Mouse (Mus musculus) forebrain, embryonic 15.5 days (tissue): Measurements from ENCODE around the gene Rgl3. TPM values are rescaled to one million over a fixed set of nuclear protein-coding genes. Genes with fewer than 3 reads are reported as not detected.

Source experiments
- ATAC-seq: fragments of 200-750 bp; cut with Nextera tagmentation; replicated peaks from 2 replicates; pipeline ENCODE4 v1.8.0; 2017; ENCODE audit warnings: mild to moderate bottlenecking, moderate TSS enrichment, moderate library complexity
- H3K27ac ChIP-seq: fragments of 300-500 bp; sonication (generic); replicated peaks from 2 replicates; pipeline ENCODE4 v1.5.1; 2015; ENCODE audit warnings: mild to moderate bottlenecking, inconsistent platforms
- H3K27me3 ChIP-seq: fragments of 300-500 bp; sonication (generic); 2 replicates; pipeline ENCODE4 v1.6.1; 2015; ENCODE audit warnings: inconsistent platforms
- H3K36me3 ChIP-seq: fragments of 300-500 bp; sonication (generic); 2 replicates; pipeline ENCODE4 v1.6.1; 2015; ENCODE audit warnings: mild to moderate bottlenecking, inconsistent platforms
- H3K4me1 ChIP-seq: fragments of 300-500 bp; sonication (generic); 2 replicates; pipeline ENCODE4 v1.6.1; 2015; ENCODE audit warnings: inconsistent platforms
- H3K4me2 ChIP-seq: fragments of 300-500 bp; sonication (generic); replicated peaks from 2 replicates; pipeline ENCODE4 v1.6.1; 2015; ENCODE audit warnings: mild to moderate bottlenecking, inconsistent platforms
- H3K4me3 ChIP-seq: fragments of 300-500 bp; sonication (generic); 2 replicates; pipeline ENCODE4 v1.5.1; 2015; ENCODE audit warnings: mild to moderate bottlenecking, inconsistent platforms
- H3K9ac ChIP-seq: fragments of 300-500 bp; sonication (generic); replicated peaks from 2 replicates; pipeline ENCODE4 v1.6.1; 2015; ENCODE audit warnings: mild to moderate bottlenecking, inconsistent platforms
- H3K9me3 ChIP-seq: fragments of 300-500 bp; sonication (generic); 2 replicates; pipeline ENCODE4 v1.6.1; 2016; ENCODE audit warnings: inconsistent platforms
- WGBS: fragments of 180-500 bp; shearing (Covaris S2); methylation state at CpG from one replicate; pipeline ENCODE4 v1.1.7; 2015; ENCODE audit warnings: mixed read lengths; 5-methylcytosine and 5-hydroxymethylcytosine counted together
- polyA plus RNA-seq: library from polyadenylated mRNA; unstranded; fragments of >200 nt; fragmentation: Nextera tagmentation; extraction: Ambion mirVana; gene quantifications from 2 replicates; pipeline ENCODE4 v1.2.1, GENCODE M21; 2015

The Rgl3 gene
- polyA plus RNA-seq, 1 experiment from 2014 or later: 0.87 TPM

DNA sequence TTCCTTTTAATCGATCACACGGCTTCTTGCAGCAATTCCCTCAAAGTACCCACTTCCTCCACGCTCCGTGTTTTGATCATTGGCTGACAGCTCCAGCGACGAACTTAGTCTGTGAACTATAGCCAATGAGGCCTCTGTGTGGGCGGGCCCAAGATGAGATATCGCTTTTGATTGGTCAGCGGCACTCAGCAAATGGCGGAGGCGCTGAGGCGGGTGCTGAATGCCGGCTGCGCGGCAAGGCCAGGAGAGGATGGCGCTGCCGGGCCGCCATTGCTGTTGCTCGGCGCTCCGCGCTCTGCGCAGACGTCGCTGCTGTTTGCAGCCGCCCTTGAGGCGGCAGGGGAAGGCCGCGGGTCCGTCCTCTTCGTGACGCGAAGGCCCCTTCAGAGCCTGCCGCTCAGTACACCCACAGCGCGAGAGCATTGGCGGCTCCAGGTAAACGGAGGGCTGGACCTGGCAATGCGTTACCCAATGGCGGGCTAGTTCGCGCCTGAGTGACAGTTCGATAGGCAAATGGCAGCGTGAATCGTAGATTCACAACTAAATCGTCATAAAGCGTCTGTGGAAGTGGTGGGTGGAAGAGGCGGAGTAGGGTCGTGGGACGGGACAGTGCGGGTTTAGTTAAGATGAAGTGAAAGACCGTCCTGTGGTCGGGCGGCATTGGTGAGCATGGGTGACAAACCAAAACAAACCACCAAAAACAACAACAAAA, 33.5 kb downstream of the Rgl3 start, which contains the start of gene Swsap1:
TSS of gene Swsap1 (plus strand) at position 186 of the 712 bp plus-strand sequence.
- Histone ChIP-seq H3K4me3 (peak within 1 kb of the TSS; percentile 81), H3K36me3 (0 out of 2 replicates have a peak, but pooled peaks cover 3% of the 10 kb centered on the region), H3K4me1 (peaks cover 25% of the 10 kb centered on the region), H3K4me2 (peak within 1 kb of the TSS; percentile 68), H3K9me3 (no peaks in the 10 kb centered on the region), H3K27ac (peak within 1 kb of the TSS; percentile 97), H3K9ac (peak within 1 kb of the TSS; percentile 89), H3K27me3 (peaks cover 15% of the 10 kb centered on the region)
- ATAC-seq: peak; percentile 98
- WGBS: under 1% methylated on average over 53 of the region's 54 CpGs

DNA sequence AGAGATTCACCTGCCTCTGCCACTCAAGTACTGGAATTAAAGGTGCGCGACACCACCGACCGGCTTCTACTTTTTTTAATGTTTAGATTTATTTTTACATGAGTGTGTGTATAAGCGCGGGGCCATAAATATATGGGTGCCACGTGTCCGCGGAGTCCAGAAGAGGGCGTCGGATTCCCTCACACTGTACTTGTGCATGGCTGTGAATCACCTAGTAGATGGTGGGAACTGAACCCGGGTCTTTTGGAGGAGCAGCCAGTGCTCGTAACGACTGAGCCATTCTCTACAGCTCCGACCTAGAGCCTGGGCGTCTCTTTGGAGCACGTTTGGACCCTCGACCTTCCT, 34.0 kb downstream of the Rgl3 start:
- H3K27ac ChIP-seq: peak overlapping the region; percentile 97
- peak overlapping the region; percentile 89 for H3K9ac ChIP-seq
- H3K9me3 ChIP-seq: no peaks in the 10 kb centered on the region
- H3K4me2 ChIP-seq: peak overlapping the region; percentile 68
- ATAC-seq: peak; percentile 66
- H3K4me1 ChIP-seq: peaks cover 22% of the 10 kb centered on the region
- H3K4me3 ChIP-seq: peak overlapping the region; percentile 81
- H3K27me3 ChIP-seq: peaks cover 10% of the 10 kb centered on the region; the same call in 1 of the 2 replicates
- 3% methylated on average over 18 of the region's 18 CpGs for WGBS
- H3K36me3 ChIP-seq: 0 out of 2 replicates have a peak, but pooled peaks cover 3% of the 10 kb centered on the region

DNA sequence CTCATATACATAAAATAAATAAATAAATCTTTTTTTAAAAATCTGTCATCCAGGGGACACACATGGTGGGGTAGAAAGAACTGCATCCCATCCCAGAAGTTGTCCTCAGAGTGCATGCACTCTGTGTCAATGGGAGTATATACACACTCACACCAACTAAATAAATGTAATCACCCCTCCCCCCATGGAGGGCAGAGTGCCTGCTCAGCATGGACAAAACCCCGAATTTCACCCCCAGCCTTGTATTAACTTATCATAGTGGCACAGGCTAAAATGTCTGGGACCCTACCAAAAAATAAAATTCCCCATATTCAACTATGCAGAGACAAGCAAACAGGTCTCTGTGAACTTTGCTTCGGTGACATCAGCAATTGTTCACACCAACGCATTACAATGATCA, 34.6 kb downstream of the Rgl3 start:
- H3K4me1 ChIP-seq: peaks cover 22% of the 10 kb centered on the region
- WGBS: 78% methylated on average over 3 of the region's 3 CpGs
- H3K27me3 ChIP-seq: peaks cover 4% of the 10 kb centered on the region; the same call in 1 of the 2 replicates
- 0 out of 2 replicates have a peak, but pooled peaks cover 3% of the 10 kb centered on the region for H3K36me3 ChIP-seq
- H3K9me3 ChIP-seq: no peaks in the 10 kb centered on the region
- H3K27ac ChIP-seq: 0 out of 2 replicates have a peak overlapping the region, but pooled peaks have one; percentile 97
- no peak for ATAC-seq
- no peak overlapping the region for H3K9ac ChIP-seq
- peak overlapping the region; percentile 81; the same call in 1 of the 2 replicates for H3K4me3 ChIP-seq
- H3K4me2 ChIP-seq: peak overlapping the region; percentile 68; the same call in 1 of the 2 replicates

DNA sequence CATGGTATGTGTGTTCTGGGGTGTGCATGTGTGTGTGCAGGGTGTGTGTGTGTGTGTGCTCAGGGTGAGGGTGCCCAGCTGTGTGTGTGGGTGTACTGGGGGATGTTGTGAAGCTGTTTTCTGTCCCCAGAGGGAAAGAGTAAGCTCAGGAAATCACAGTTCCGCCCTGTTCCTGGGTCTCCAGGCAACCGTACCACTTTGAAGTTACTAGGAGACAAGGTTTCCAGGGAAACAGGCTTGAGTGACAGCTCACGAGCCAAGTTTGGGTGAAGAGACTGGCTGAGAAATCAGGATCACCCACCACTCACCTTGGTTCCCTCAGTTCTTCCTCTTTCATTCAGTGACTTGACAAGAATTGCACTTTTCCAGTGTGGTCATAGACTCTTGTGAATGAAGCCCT, 35.6 kb downstream of the Rgl3 start:
- H3K9ac ChIP-seq: no peak overlapping the region
- H3K27ac ChIP-seq: peak overlapping the region; percentile 71
- 4% methylated on average over 3 of the region's 3 CpGs for WGBS
- peak overlapping the region; percentile 14; the same call in 1 of the 2 replicates for H3K4me2 ChIP-seq
- peak; percentile 2; the same call in 1 of the 2 replicates for ATAC-seq
- H3K36me3 ChIP-seq: 0 out of 2 replicates have a peak, but pooled peaks cover 2% of the 10 kb centered on the region
- H3K4me3 ChIP-seq: no peak overlapping the region
- 0 out of 2 replicates have a peak, but pooled peaks cover 3% of the 10 kb centered on the region for H3K27me3 ChIP-seq
- peaks cover 22% of the 10 kb centered on the region for H3K4me1 ChIP-seq
- no peaks in the 10 kb centered on the region for H3K9me3 ChIP-seq

DNA sequence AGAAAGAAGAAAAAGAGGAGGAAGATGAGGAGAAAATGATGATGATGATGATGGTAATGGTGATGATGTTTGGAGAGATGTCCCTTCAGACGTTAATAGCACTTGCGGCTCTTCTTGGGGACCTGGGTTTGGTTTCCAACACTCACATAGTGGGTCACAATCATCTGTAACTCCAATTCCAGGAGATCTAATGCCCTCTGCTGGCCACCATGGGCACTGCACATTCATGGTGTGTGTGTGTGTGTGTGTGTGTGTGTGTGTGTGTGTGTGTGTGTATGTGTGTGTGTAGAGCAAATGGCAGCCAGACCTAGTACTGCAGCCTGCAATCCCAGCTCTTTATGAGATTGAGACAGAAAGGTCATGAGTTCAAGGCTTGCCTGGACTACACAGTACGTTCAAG, 37.3 kb downstream of the Rgl3 start:
- Histone ChIP-seq H3K9ac (no peak overlapping the region), H3K9me3 (no peaks in the 10 kb centered on the region), H3K27ac (no peak overlapping the region), H3K4me2 (no peak overlapping the region), H3K4me3 (no peak overlapping the region), H3K27me3 (0 out of 2 replicates have a peak, but pooled peaks cover 3% of the 10 kb centered on the region), H3K36me3 (peaks cover 6% of the 10 kb centered on the region; the same call in 1 of the 2 replicates), H3K4me1 (peaks cover 22% of the 10 kb centered on the region)
- WGBS: 81% methylated on average over 3 of the region's 3 CpGs
- ATAC-seq: no peak

DNA sequence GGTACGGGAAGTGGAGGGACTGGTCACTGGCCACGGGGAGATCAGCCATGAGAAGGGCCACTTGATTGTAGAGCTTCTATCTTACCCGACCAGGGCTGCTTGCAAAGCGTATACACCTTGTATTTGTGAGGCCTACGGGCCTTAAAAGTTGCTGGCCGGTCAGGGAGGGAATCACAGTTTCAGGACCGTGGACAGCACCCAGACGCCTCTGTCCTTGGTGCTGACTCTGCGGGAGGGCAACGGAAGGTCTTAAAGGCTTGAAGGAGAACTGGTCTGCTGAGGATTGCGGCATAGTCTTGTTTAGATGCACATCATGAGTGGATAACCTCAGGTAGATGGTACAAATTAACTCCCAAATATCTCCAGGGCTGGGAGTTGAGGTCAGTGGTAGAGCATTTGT, 38.9 kb downstream of the Rgl3 start:
- ATAC-seq: no peak
- Histone ChIP-seq H3K4me1 (peaks cover 14% of the 10 kb centered on the region), H3K9ac (no peak overlapping the region), H3K27me3 (0 out of 2 replicates have a peak, but pooled peaks cover 3% of the 10 kb centered on the region), H3K27ac (no peak overlapping the region), H3K4me3 (no peak overlapping the region), H3K4me2 (no peak overlapping the region), H3K36me3 (peaks cover 10% of the 10 kb centered on the region; the same call in 1 of the 2 replicates), H3K9me3 (no peaks in the 10 kb centered on the region)
- WGBS: 22% methylated on average over 11 of the region's 11 CpGs

DNA sequence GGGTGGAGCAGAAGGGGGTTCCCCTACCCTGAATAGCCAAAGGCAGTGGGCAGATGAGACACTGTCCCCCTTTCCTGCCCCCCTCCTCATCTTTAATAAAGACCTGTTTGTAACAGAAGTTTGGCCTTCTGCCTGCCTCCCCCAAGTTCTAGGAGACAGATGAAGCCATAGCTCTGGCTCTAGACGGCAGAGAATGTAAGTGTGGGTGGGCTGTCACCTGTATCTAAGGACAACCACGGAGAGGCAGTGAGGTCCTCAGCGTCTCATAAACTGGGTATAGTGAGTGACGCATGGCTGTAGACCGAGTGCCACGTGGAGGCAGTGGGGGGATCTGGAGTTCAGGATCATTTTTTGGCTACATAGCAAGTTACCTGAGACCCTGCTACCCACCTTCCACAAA, 40.5 kb downstream of the Rgl3 start:
- Histone ChIP-seq H3K4me3 (no peak overlapping the region), H3K36me3 (peaks cover 14% of the 10 kb centered on the region), H3K9ac (no peak overlapping the region), H3K9me3 (no peaks in the 10 kb centered on the region), H3K4me1 (peaks cover 9% of the 10 kb centered on the region), H3K27ac (no peak overlapping the region), H3K27me3 (0 out of 2 replicates have a peak, but pooled peaks cover 3% of the 10 kb centered on the region), H3K4me2 (no peak overlapping the region)
- ATAC-seq: no peak
- 68% methylated on average over 6 of the region's 6 CpGs for WGBS

DNA sequence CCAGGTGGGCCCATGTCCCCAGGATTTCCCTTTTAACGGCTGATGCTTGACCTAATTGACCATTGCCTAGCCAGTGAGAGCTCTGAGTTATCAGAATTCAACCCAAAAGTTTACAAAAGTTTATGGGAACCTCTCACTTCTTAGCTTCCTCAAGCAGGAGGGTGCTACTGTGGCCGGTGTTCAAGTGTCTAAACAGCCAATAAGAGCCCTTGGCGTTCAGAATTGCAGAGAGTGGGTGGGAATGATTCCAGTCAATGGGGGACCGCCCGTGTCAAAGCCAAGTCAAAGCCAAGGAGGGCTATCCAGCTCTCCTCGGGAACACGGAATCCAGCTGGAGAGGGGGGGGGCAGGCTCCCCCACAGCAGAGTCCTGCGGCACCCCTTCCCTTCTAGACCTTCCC, 41.1 kb downstream of the Rgl3 start:
- H3K9me3 ChIP-seq: no peaks in the 10 kb centered on the region
- WGBS: 66% methylated on average over 8 of the region's 8 CpGs
- peaks cover 14% of the 10 kb centered on the region for H3K36me3 ChIP-seq
- no peak overlapping the region for H3K4me2 ChIP-seq
- H3K27ac ChIP-seq: no peak overlapping the region
- no peak overlapping the region for H3K9ac ChIP-seq
- ATAC-seq: no peak
- no peak overlapping the region for H3K4me3 ChIP-seq
- 0 out of 2 replicates have a peak, but pooled peaks cover 3% of the 10 kb centered on the region for H3K27me3 ChIP-seq
- peaks cover 2% of the 10 kb centered on the region; the same call in 1 of the 2 replicates for H3K4me1 ChIP-seq

DNA sequence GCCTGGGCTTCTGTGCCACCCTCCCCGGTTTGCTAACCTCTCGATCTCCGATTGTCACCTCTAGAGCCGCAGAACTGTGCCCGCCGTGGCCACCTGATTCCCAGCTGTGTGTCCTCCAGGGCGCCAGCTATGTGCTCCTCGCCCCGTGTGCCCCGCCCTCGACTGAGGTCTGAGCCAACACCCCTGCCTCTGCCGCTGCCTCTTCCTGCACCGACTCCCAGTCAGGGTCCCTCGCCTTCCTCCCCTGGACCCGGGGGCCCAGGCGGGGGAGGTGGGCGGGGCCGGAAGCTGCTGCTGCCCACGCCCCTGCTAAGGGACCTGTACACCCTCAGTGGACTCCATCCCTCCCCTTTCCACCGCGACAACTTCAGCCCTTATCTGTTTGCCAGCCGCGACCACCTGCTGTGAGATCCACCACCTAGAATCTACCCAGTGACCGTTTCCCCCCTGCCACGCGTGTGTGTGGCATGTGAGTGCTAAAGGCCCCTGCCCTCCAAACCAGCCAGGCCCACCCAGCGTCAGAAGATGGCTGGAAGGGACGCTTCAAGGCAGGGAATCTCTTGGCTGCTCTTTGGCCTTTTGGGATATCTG, 41.6 kb downstream of the Rgl3 start:
- ATAC-seq: no peak; the same call in 1 of the 2 replicates
- Histone ChIP-seq H3K4me3 (no peak overlapping the region), H3K27ac (no peak overlapping the region), H3K4me2 (no peak overlapping the region), H3K9ac (no peak overlapping the region), H3K4me1 (no peaks in the 10 kb centered on the region), H3K27me3 (0 out of 2 replicates have a peak, but pooled peaks cover 3% of the 10 kb centered on the region), H3K9me3 (no peaks in the 10 kb centered on the region), H3K36me3 (peaks cover 14% of the 10 kb centered on the region)
- 10% methylated on average over 28 of the region's 28 CpGs for WGBS

DNA sequence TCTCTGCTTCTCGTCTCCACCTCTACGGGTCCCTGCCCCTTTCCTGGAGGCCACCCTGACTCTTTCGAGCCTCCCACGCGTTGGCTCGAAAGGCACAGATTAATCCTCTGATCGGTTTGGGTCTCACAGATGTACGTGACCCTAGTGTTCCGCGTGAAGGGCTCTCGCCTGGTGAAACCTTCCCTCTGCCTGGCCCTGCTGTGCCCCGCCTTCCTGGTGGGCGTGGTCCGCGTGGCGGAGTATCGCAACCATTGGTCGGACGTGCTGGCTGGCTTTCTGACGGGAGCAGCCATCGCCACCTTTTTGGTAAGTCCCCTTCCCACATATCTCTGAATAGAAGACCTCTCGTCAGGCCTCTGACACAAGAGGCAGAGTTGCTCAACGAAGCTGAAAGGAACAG, 45.0 kb downstream of the Rgl3 start:
- WGBS: 30% methylated on average over 23 of the region's 23 CpGs
- peaks cover 25% of the 10 kb centered on the region for H3K36me3 ChIP-seq

DNA sequence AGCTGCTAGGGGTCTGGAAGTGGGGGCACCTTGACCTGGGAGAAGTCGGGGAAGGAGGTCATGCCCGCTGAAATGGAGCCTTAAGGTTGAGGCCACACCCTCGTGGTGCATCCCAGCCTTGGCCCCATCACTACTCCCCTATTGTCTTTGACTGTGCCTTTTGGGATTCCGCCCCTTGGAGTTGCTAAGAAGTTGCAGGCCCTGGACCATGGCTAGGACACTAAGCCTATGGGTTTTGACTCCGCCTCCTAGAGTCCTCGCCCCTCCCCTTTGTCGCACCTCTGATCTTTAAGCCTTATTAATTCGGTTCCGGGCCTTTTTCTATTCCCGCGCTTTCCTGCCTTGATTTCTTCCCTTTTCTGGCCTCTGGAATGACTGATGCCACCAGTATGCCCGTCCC, 45.6 kb downstream of the Rgl3 start:
- WGBS: 58% methylated on average over 12 of the region's 12 CpGs
- Histone ChIP-seq H3K36me3 (peaks cover 27% of the 10 kb centered on the region), H3K4me3 (no peak overlapping the region), H3K4me1 (peaks cover 5% of the 10 kb centered on the region), H3K27ac (no peak overlapping the region), H3K4me2 (no peak overlapping the region), H3K27me3 (no peaks in the 10 kb centered on the region), H3K9ac (no peak overlapping the region), H3K9me3 (no peaks in the 10 kb centered on the region)
- 0 out of 2 replicates have a peak, but pooled peaks have one; percentile 35 for ATAC-seq

More for the DNA sequence above, 45.0 kb downstream of the Rgl3 start:
- Histone ChIP-seq H3K9me3 (no peaks in the 10 kb centered on the region), H3K4me2 (no peak overlapping the region), H3K27me3 (0 out of 2 replicates have a peak, but pooled peaks cover 3% of the 10 kb centered on the region), H3K4me1 (no peaks in the 10 kb centered on the region), H3K4me3 (no peak overlapping the region), H3K9ac (no peak overlapping the region), H3K27ac (no peak overlapping the region)
- ATAC-seq: no peak

DNA sequence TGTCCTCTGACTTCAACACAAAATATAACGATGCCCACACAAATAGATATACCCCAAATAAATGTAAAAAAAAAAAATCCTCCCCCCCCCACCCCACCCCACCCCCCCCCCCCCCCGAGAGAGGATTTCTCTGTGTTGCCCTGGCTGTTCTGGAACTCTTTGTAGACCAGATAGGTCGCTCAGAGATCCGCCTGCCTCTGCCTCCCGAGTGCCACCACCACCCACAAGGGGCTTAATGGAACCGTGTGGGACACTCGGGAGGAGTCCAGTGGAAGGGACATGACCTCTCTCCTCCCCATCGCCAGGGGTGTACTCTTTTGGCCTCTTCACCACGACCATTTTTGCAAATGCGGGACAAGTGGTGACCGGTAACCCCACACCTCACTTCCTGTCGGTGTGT, 46.2 kb downstream of the Rgl3 start:
- ATAC-seq: no peak
- peaks cover 11% of the 10 kb centered on the region for H3K4me1 ChIP-seq
- peaks cover 27% of the 10 kb centered on the region for H3K36me3 ChIP-seq
- 87% methylated on average over 11 of the region's 12 CpGs for WGBS
- no peak overlapping the region for H3K4me2 ChIP-seq
- H3K4me3 ChIP-seq: no peak overlapping the region
- H3K27me3 ChIP-seq: no peaks in the 10 kb centered on the region
- no peaks in the 10 kb centered on the region for H3K9me3 ChIP-seq
- H3K9ac ChIP-seq: no peak overlapping the region
- H3K27ac ChIP-seq: no peak overlapping the region
